Mouse (Mus musculus): ENCODE data around the gene Gm10912. TPM values are rescaled to one million over a fixed set of nuclear protein-coding genes. Genes with fewer than 3 reads are reported as not detected.

The Gm10912 gene
- not detected for polyA plus RNA-seq (2015; fragmentation: Illumina TruSeq; extraction: RNeasy Lipid Tissue Mini Kit (QIAGEN cat#74804); ENCODE audit: insufficient read depth, low read depth, low replicate concordance)

DNA sequence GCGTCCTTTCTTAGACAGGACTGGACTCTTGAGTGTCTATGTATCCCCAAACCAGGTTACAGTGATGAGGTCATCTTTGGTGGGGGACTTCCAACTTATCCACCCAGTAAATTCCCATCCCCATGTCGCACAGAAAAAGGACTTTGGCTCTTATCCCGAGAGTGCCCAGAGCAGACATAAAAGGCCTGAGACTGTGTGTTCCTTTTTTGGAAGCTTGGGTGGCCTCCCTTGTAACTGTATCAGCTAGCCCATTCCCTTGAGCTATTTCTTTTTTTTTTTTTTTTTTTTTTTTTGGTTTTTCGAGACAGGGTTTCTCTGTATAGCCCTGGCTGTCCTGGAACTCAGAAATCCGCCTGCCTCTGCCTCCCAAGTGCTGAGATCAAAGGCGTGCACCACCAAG, at the start of gene Gm10912:
Gm10912 (plus strand) TSS at position 301 of the 400 bp plus-strand sequence.

DNA sequence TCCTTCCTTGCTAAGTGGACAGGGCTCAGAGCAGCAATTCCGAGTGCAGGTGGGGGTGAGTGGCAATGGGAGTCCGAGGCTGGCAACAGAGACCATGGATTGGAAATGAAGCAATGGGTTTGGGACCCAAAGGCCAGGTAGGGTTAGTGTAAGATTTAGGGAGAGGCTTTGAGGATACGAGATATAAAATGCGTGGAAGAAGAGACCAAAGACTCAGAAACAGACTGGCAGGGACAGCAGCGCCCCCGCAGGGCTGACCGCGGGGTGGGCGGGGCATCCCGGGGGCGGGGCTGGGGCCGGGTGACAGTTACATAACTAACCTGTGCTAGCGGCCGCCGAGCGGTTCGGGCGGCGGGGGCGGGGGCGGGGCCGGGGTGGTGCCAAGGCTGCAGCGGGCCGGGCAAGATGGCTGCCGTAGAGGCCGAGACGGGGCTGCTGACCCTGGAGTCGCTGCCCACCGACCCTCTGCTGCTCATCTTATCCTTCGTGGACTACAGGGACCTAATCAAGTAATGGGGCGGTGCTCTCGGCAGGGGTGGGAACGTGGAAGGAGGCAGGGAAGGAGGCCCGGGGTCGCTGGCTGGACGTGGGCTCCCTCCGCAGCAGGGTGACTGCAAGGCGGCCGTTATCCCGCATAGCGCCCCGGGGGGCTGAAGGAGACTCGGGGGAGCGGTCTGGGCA, 38.0 kb upstream of the Gm10912 start, which contains the start of gene Fbxo3:
Fbxo3 (plus strand) TSS at position 264 of the 681 bp plus-strand sequence.

DNA sequence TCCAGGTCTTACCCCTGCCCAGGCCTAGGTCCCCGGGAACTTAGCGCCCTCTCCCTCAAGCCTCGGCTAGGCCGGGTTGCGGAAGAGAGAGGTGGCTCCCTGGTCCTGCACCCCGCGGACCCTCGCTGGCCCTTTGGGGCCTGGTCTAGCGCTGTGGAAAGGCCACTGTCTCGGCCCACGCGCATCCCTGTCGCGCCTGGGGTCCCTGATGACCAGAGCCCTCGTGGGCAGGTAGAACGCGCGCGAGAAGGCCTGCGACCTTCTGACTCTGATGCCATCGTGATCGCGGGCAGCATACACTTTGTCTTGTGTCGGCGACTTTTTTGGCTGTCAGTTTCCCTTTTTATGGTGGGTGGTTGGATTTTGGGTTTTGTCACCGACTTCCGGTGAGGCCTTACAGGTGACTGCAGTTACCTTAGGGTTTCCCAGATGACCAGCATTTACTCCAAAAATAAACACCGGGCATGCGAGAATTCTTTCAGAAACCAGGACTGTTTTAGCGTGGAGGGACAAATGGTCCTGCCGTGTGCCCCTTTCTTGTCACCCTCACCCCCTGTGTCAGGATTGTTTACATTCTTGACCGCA, 37.4 kb upstream of the Gm10912 start, which contains the start of gene 4931422A03Rik:
4931422A03Rik (minus strand) TSS at position 223 of the 585 bp plus-strand sequence.

DNA sequence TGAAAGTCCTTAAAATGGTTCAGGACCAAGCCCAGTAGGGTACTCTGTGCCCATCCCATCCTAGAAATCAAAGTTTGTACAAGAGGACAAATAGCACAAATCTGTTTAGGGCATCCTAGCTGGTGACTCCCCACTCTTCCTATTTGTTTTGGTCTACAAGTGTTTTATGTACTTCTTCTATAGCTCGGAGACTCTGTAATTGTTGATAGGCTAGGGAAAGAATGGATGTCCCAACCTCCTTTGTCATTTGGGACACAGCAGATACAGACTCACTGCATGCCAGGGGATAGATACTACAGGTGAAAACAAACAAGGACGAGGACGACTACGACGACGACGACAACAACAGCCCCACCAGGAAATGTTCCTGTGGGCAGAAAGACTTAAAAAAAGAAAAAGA, 2.8 kb downstream of the Gm10912 start, which contains the start of gene Gm10799:
Gm10799 (minus strand) TSS at position 101 of the 400 bp plus-strand sequence.

GRCm38 (mm10) chr2:104069704-104070185, 4.1 kb downstream of the Gm10912 start, which contains the start of gene Cd59b:
TSS of gene Cd59b (plus strand) at chr2:104069849.

DNA sequence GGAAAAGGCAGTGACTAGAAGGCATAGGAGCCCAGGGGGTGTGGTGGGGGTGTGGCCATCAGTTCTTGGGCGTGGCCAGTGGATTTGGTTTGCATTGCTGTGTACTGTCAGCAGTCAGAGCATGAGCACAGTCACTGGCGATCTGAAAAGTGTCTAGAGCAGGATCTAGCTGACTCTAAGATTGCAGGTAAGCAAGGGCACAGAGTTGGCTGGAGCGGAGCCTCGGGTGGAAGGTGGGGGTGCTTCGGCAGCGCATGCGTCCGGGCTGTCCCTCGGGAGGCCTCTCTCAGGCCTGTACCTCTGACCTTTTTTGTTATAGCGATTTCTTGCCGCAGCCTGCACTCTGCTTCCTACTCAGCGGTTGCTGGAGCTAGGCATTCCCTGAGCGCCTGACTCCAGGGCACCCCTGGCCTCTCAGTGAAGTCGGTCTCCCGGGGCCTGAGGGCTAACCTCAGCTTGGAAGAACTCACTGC, 30.2 kb downstream of the Gm10912 start, which contains the start of gene Cd59a:
Cd59a (plus strand) TSS at position 61 of the 473 bp plus-strand sequence.

Other genes with a start within 250 kb of the Gm10912 start
- gene Lmo2, start 107.8 kb upstream of the Gm10912 start, polyA plus RNA-seq (2015; fragmentation: Illumina TruSeq; extraction: RNeasy Lipid Tissue Mini Kit (QIAGEN cat#74804); ENCODE audit: insufficient read depth, low read depth, low replicate concordance), result 10.4 TPM
- 8.1 TPM for gene Fbxo3, start 38.1 kb upstream of the Gm10912 start, polyA plus RNA-seq (2015; fragmentation: Illumina TruSeq; extraction: RNeasy Lipid Tissue Mini Kit (QIAGEN cat#74804); ENCODE audit: insufficient read depth, low read depth, low replicate concordance)
- not detected for gene 4931422A03Rik, start 37.5 kb upstream of the Gm10912 start, polyA plus RNA-seq (2015; fragmentation: Illumina TruSeq; extraction: RNeasy Lipid Tissue Mini Kit (QIAGEN cat#74804); ENCODE audit: insufficient read depth, low read depth, low replicate concordance)
- not detected for gene Gm10799, start 2.7 kb downstream of the Gm10912 start, polyA plus RNA-seq (2015; fragmentation: Illumina TruSeq; extraction: RNeasy Lipid Tissue Mini Kit (QIAGEN cat#74804); ENCODE audit: insufficient read depth, low read depth, low replicate concordance)
- gene Cd59b, start 4.0 kb downstream of the Gm10912 start, polyA plus RNA-seq (2015; fragmentation: Illumina TruSeq; extraction: RNeasy Lipid Tissue Mini Kit (QIAGEN cat#74804); ENCODE audit: insufficient read depth, low read depth, low replicate concordance), result 2.3 TPM
- 6.0 TPM for gene Cd59a, start 30.0 kb downstream of the Gm10912 start, polyA plus RNA-seq (2015; fragmentation: Illumina TruSeq; extraction: RNeasy Lipid Tissue Mini Kit (QIAGEN cat#74804); ENCODE audit: insufficient read depth, low read depth, low replicate concordance)
- gene A930018P22Rik, start 56.9 kb downstream of the Gm10912 start, polyA plus RNA-seq (2015; fragmentation: Illumina TruSeq; extraction: RNeasy Lipid Tissue Mini Kit (QIAGEN cat#74804); ENCODE audit: insufficient read depth, low read depth, low replicate concordance), result not detected